Mouse (Mus musculus) stomach, embryonic 15.5 days (tissue): ENCODE results near the gene Snapc5. TPM values are rescaled to one million over a fixed set of nuclear protein-coding genes. Genes with fewer than 3 reads are reported as not detected.

Experiments used
- ATAC-seq: fragments of 200-750 bp; cut with Nextera tagmentation; 2 replicates; pipeline ENCODE4 v1.8.0; 2017; ENCODE audit warnings: low read depth, moderate number of reproducible peaks, moderate TSS enrichment; ENCODE audit not compliant: insufficient read depth, low FRiP score
- H3K27ac ChIP-seq: fragments of 300-500 bp; sonication (generic); 2 replicates; pipeline ENCODE4 v1.5.1; 2015; ENCODE audit warnings: mild to moderate bottlenecking, inconsistent platforms
- H3K27me3 ChIP-seq: fragments of 300-500 bp; sonication (generic); replicated peaks from 2 replicates; pipeline ENCODE4 v1.6.1; 2015; ENCODE audit warnings: inconsistent platforms
- H3K36me3 ChIP-seq: fragments of 300-500 bp; sonication (generic); 2 replicates; pipeline ENCODE4 v1.6.1; 2015; ENCODE audit warnings: inconsistent platforms
- H3K4me1 ChIP-seq: fragments of 300-500 bp; sonication (generic); 2 replicates; pipeline ENCODE4 v1.6.1; 2015; ENCODE audit warnings: inconsistent platforms
- H3K4me2 ChIP-seq: fragments of 300-500 bp; sonication (generic); 2 replicates; pipeline ENCODE4 v1.6.1; 2015; ENCODE audit warnings: mild to moderate bottlenecking, inconsistent platforms
- H3K4me3 ChIP-seq: fragments of 300-500 bp; sonication (generic); replicated peaks from 2 replicates; pipeline ENCODE4 v1.5.1; 2015; ENCODE audit warnings: inconsistent platforms
- H3K9ac ChIP-seq: fragments of 300-500 bp; sonication (generic); 2 replicates; pipeline ENCODE4 v1.6.1; 2015; ENCODE audit warnings: inconsistent platforms
- H3K9me3 ChIP-seq: fragments of 300-500 bp; sonication (generic); 2 replicates; pipeline ENCODE4 v1.6.1; 2016; ENCODE audit warnings: inconsistent platforms
- WGBS: fragments of 180-500 bp; shearing (Covaris S2); methylation state at CpG from one replicate; pipeline ENCODE4 v1.1.7; 2015; 5-methylcytosine and 5-hydroxymethylcytosine counted together
- microRNA-seq: library from miRNA; unstranded; fragments of <30 nt; microRNA quantifications from one replicate; pipeline ENCODE4, GENCODE M21; 2016
- polyA plus RNA-seq: library from polyadenylated mRNA; unstranded; fragments of >200 nt; fragmentation: Nextera tagmentation; extraction: Ambion mirVana; gene quantifications from 2 replicates; pipeline ENCODE4 v1.2.1, GENCODE M21; 2015

The Snapc5 gene
- polyA plus RNA-seq, 1 experiment from 2014 or later, result 31.1 TPM

- no peak overlapping the region for H3K4me3 ChIP-seq
- H3K27me3 ChIP-seq, result no peaks in the 10 kb centered on the region
- H3K36me3 ChIP-seq, result no peaks in the 10 kb centered on the region
- H3K4me2 ChIP-seq, result no peak overlapping the region
- H3K9me3 ChIP-seq, result no peaks in the 10 kb centered on the region
- no peak overlapping the region for H3K9ac ChIP-seq
- peak; percentile 83 for ATAC-seq
- H3K4me1 ChIP-seq, result peaks cover 8% of the 10 kb centered on the region; the same call in 1 of the 2 replicates
- H3K27ac ChIP-seq, result no peak overlapping the region; the same call in 1 of the 2 replicates
Measured at GRCm38 (mm10) chr9:64225805-64226204, 46.7 kb downstream of the Snapc5 start.

DNA sequence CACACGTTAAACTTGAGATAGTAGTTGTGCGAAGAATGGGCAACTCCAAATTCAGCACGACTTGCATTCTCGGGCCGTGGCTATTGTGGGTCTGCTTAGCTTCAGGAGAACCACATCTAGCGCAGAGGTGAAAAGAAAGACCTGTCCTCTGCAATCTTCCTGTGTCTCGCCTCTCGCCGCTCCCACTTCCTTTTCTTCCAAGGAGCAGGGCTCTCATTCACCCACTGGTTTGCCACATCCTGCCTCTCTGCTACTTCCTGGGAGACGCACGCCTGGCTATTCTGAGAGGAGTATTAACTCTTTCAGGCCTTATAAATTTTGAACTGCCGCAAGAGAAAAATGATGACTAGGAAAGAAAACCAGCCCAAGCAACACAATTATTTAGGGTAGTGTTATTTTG, 48.7 kb downstream of the Snapc5 start:
- Histone ChIP-seq H3K36me3 (no peaks in the 10 kb centered on the region), H3K4me2 (no peak overlapping the region), H3K27me3 (no peaks in the 10 kb centered on the region), H3K27ac (no peak overlapping the region), H3K9me3 (no peaks in the 10 kb centered on the region), H3K4me3 (no peak overlapping the region), H3K4me1 (peaks cover 18% of the 10 kb centered on the region), H3K9ac (no peak overlapping the region)
- 61% methylated on average over 12 of the region's 12 CpGs for WGBS
- no peak for ATAC-seq

- H3K9me3 ChIP-seq, result no peaks in the 10 kb centered on the region
- no peak overlapping the region for H3K4me3 ChIP-seq
- H3K36me3 ChIP-seq, result no peaks in the 10 kb centered on the region
- no peak for ATAC-seq
- peaks cover 21% of the 10 kb centered on the region for H3K4me1 ChIP-seq
- H3K27ac ChIP-seq, result no peak overlapping the region
- H3K27me3 ChIP-seq, result no peaks in the 10 kb centered on the region
- H3K4me2 ChIP-seq, result no peak overlapping the region
- H3K9ac ChIP-seq, result no peak overlapping the region
Measured at GRCm38 (mm10) chr9:64228972-64229371, 49.9 kb downstream of the Snapc5 start.

- H3K27ac ChIP-seq, result peak overlapping the region; percentile 72
- H3K27me3 ChIP-seq, result no peaks in the 10 kb centered on the region
- no peaks in the 10 kb centered on the region for H3K9me3 ChIP-seq
- WGBS, result 38% methylated on average over 5 of the region's 5 CpGs
- H3K4me3 ChIP-seq, result no peak overlapping the region
- no peak overlapping the region for H3K4me2 ChIP-seq
- no peak for ATAC-seq
- H3K4me1 ChIP-seq, result peaks cover 24% of the 10 kb centered on the region
- no peak overlapping the region for H3K9ac ChIP-seq
- peaks cover 2% of the 10 kb centered on the region; the same call in 1 of the 2 replicates for H3K36me3 ChIP-seq
Measured at GRCm38 (mm10) chr9:64231171-64231570, 52.1 kb downstream of the Snapc5 start.

- Histone ChIP-seq H3K9ac (no peak overlapping the region), H3K4me1 (peaks cover 24% of the 10 kb centered on the region), H3K27me3 (no peaks in the 10 kb centered on the region), H3K9me3 (no peaks in the 10 kb centered on the region), H3K27ac (peak overlapping the region; percentile 72), H3K4me2 (0 out of 2 replicates have a peak overlapping the region, but pooled peaks have one; percentile 8), H3K36me3 (peaks cover 5% of the 10 kb centered on the region; the same call in 1 of the 2 replicates), H3K4me3 (no peak overlapping the region)
- WGBS, result 57% methylated on average over 3 of the region's 3 CpGs
- ATAC-seq, result no peak
Measured at GRCm38 (mm10) chr9:64231674-64232073, 52.6 kb downstream of the Snapc5 start.

DNA sequence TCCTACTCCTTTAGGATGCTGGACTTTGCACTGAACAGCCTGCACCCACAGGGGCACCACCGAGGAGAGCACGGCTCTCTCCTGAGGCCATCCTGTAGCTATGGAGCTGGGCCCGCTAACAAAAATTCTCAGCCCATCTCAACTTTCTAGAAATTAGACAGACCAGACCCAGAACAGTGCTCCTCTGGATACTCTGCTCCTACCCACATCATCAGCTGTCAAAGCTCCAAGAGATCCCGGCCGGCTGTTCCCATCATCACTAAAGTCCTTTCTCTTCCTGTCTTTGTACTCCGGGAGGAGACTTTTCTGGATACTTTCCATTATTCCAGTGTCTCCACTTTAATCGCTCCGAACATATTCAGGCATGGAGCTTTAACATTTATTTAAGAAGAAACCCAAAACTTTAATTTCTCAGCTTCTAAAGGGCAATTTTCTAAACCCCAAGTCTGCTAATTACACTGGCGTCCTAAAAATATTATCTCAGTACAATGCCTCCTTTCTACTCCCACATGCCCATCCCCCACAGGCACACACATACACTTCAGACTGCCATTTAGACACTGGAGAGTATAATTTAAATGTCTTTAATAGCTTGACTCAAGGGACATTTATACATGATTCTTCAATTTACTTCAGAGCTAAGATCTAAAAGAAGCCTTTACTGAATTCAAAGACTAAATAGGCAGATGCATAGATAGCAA, 53.3 kb downstream of the Snapc5 start:
- H3K4me1 ChIP-seq, result peaks cover 24% of the 10 kb centered on the region
- H3K27ac ChIP-seq, result peak overlapping the region; percentile 72
- H3K36me3 ChIP-seq, result peaks cover 5% of the 10 kb centered on the region; the same call in 1 of the 2 replicates
- ATAC-seq, result no peak
- no peak overlapping the region for H3K9ac ChIP-seq
- H3K4me2 ChIP-seq, result peak overlapping the region; percentile 8; the same call in 1 of the 2 replicates
- no peaks in the 10 kb centered on the region for H3K27me3 ChIP-seq
- no peak overlapping the region for H3K4me3 ChIP-seq
- no peaks in the 10 kb centered on the region for H3K9me3 ChIP-seq
- 35% methylated on average over 9 of the region's 9 CpGs for WGBS

Small RNA genes lying within 50 kb of the gene (microRNA-seq; reads per million reads assigned to microRNA genes)
- gene Gm24106, result not detected

Other genes starting within 250 kb of the Snapc5 start
- gene Smad6, start 157.2 kb upstream of the Snapc5 start, polyA plus RNA-seq, result 10.0 and 10.8 TPM in 2 replicates
- gene Lctl, start 62.1 kb upstream of the Snapc5 start, polyA plus RNA-seq, result 0.06 TPM in 1 of 2 replicates, not detected in the other
- gene Zwilch, start 6.2 kb upstream of the Snapc5 start, polyA plus RNA-seq, result 19.8 and 21.4 TPM in 2 replicates
- gene Rpl4, start 5.9 kb upstream of the Snapc5 start, polyA plus RNA-seq, result 1,181 and 1,204 TPM in 2 replicates
- gene Uchl4, start 55.9 kb downstream of the Snapc5 start, polyA plus RNA-seq, result 3.2 and 5.0 TPM in 2 replicates
- gene Map2k1, start 74.4 kb downstream of the Snapc5 start, polyA plus RNA-seq, result 85.5 and 88.6 TPM in 2 replicates
- gene Tipin, start 102.3 kb downstream of the Snapc5 start, polyA plus RNA-seq, result 182 and 194 TPM in 2 replicates
- gene Dis3l, start 162.0 kb downstream of the Snapc5 start, polyA plus RNA-seq, result 17.9 and 20.4 TPM in 2 replicates
- gene Megf11, start 206.4 kb downstream of the Snapc5 start, polyA plus RNA-seq, result 1.2 and 1.4 TPM in 2 replicates